In genomic region chr8:125159387-125159786, GRCm38 (mm10) we compare ENCODE assay signal across 20 mouse cellular contexts.
A peak's percentile ranks its signal among the peaks of the same experiment; 100 is the strongest.
DNase-seq lines count a peak whose midpoint lies in the region; ATAC-seq and TF ChIP-seq lines count a peak whose summit lies in the region.
"Had no signal": no experiment of that assay in that cellular context is flagged by ENCODE, and none has a peak within 500 bp of the region (broad histone marks: within the 10 kb centered on the region; RNA-seq: fewer than 3 reads in every experiment).

No protein-coding gene starts in this region.

- peak; percentile 64; the same call in 1 of the 2 replicates for ATAC-seq in forebrain, postnatal 0 days
- no peak for ATAC-seq in neural tube, embryonic 12.5 days (ENCODE audit: low FRiP score, low read depth)
- ATAC-seq in neural tube, embryonic 15.5 days (ENCODE audit: low FRiP score), result no peak
- no peak; the same call in 1 of the 2 replicates for ATAC-seq in midbrain, embryonic 15.5 days (replicated peaks)
- no peak for ATAC-seq in stomach, postnatal 0 days (ENCODE audit: low FRiP score, low TSS enrichment)
- ATAC-seq: forebrain, embryonic 15.5 days; inflammation-experienced regulatory T-cells, adult 6 months had no signal

- no peak for TF ChIP-seq EP300 in stomach, postnatal 0 days (optimal IDR thresholded peaks at IDR 0.05)

- H3K9ac ChIP-seq in forebrain, postnatal 0 days, result no peak overlapping the region
- H3K9ac ChIP-seq in neural tube, embryonic 12.5 days, result no peak overlapping the region
- no peak overlapping the region for H3K9ac ChIP-seq in neural tube, embryonic 15.5 days (replicated peaks)
- H3K9ac ChIP-seq in midbrain, embryonic 15.5 days, result no peak overlapping the region
- no peak overlapping the region for H3K9ac ChIP-seq in stomach, postnatal 0 days (ENCODE audit: low read length)
- H3K9ac ChIP-seq: forebrain, embryonic 15.5 days; heart, embryonic 15.5 days; hindbrain, embryonic 15.5 days had no signal

- no peak for TF ChIP-seq CTCF in forebrain, postnatal 0 days (IDR thresholded peaks at IDR 0.05; ENCODE audit: low read depth)
- TF ChIP-seq CTCF in stomach, postnatal 0 days (IDR thresholded peaks at IDR 0.05; ENCODE audit: low read depth), result no peak

- H3K27ac ChIP-seq in forebrain, postnatal 0 days (ENCODE audit: low read depth, low read length), result no peak overlapping the region
- no peak overlapping the region for H3K27ac ChIP-seq in forebrain, embryonic 10.5 days
- no peak overlapping the region for H3K27ac ChIP-seq in neural tube, embryonic 12.5 days
- no peak overlapping the region for H3K27ac ChIP-seq in neural tube, embryonic 15.5 days (replicated peaks)
- no peak overlapping the region for H3K27ac ChIP-seq in midbrain, embryonic 15.5 days
- H3K27ac ChIP-seq in stomach, postnatal 0 days (replicated peaks), result no peak overlapping the region
- H3K27ac ChIP-seq: embryonic facial prominence, embryonic 10.5 days; forebrain, embryonic 15.5 days; heart, adult 2 months; heart, embryonic 15.5 days; hindbrain, embryonic 15.5 days had no signal

- WGBS in forebrain, postnatal 0 days, result 40% methylated on average over 12 of the region's 12 CpGs
- WGBS in forebrain, embryonic 10.5 days, result 79% methylated on average over 12 of the region's 12 CpGs
- 37% methylated on average over 12 of the region's 12 CpGs for WGBS in neural tube, embryonic 12.5 days
- WGBS in neural tube, embryonic 15.5 days, result 25% methylated on average over 12 of the region's 12 CpGs
- WGBS in midbrain, embryonic 15.5 days, result 21% methylated on average over 12 of the region's 12 CpGs
- 67% methylated on average over 12 of the region's 12 CpGs for WGBS in stomach, postnatal 0 days

- no peaks in the 10 kb centered on the region for H3K4me1 ChIP-seq in forebrain, postnatal 0 days (ENCODE audit: insufficient read depth)
- H3K4me1 ChIP-seq in forebrain, embryonic 10.5 days, result peaks cover 31% of the 10 kb centered on the region
- H3K4me1 ChIP-seq in neural tube, embryonic 12.5 days, result peaks cover 19% of the 10 kb centered on the region
- H3K4me1 ChIP-seq in neural tube, embryonic 15.5 days, result peaks cover 26% of the 10 kb centered on the region
- no peaks in the 10 kb centered on the region for H3K4me1 ChIP-seq in midbrain, embryonic 15.5 days
- no peaks in the 10 kb centered on the region for H3K4me1 ChIP-seq in stomach, postnatal 0 days (replicated peaks; ENCODE audit: control insufficient read depth, insufficient read depth)
- H3K4me1 ChIP-seq: forebrain, embryonic 15.5 days; heart, embryonic 15.5 days had no signal

- no peaks in the 10 kb centered on the region for H3K36me3 ChIP-seq in forebrain, postnatal 0 days (ENCODE audit: insufficient read depth)
- H3K36me3 ChIP-seq in forebrain, embryonic 10.5 days (replicated peaks), result no peaks in the 10 kb centered on the region
- H3K36me3 ChIP-seq in neural tube, embryonic 12.5 days, result no peaks in the 10 kb centered on the region
- H3K36me3 ChIP-seq in neural tube, embryonic 15.5 days, result no peaks in the 10 kb centered on the region
- no peaks in the 10 kb centered on the region for H3K36me3 ChIP-seq in midbrain, embryonic 15.5 days (replicated peaks)
- H3K36me3 ChIP-seq in stomach, postnatal 0 days (ENCODE audit: control insufficient read depth, insufficient read depth, low read length), result no peaks in the 10 kb centered on the region
- H3K36me3 ChIP-seq: embryonic facial prominence, embryonic 10.5 days; forebrain, embryonic 15.5 days; hindbrain, embryonic 15.5 days had no signal

- no peaks in the 10 kb centered on the region for H3K27me3 ChIP-seq in forebrain, postnatal 0 days (ENCODE audit: insufficient read depth, low read length)
- H3K27me3 ChIP-seq in forebrain, embryonic 10.5 days (ENCODE audit: poor library complexity, severe bottlenecking), result no peaks in the 10 kb centered on the region
- peaks cover 28% of the 10 kb centered on the region for H3K27me3 ChIP-seq in neural tube, embryonic 12.5 days (replicated peaks)
- peaks cover 33% of the 10 kb centered on the region for H3K27me3 ChIP-seq in neural tube, embryonic 15.5 days (replicated peaks)
- H3K27me3 ChIP-seq in midbrain, embryonic 15.5 days (replicated peaks), result peaks cover 8% of the 10 kb centered on the region; the same call in 1 of the 2 replicates
- no peaks in the 10 kb centered on the region for H3K27me3 ChIP-seq in stomach, postnatal 0 days (ENCODE audit: control insufficient read depth, insufficient read depth, low read length)
- H3K27me3 ChIP-seq: forebrain, embryonic 15.5 days; heart, embryonic 15.5 days had no signal

- H3K4me3 ChIP-seq in forebrain, postnatal 0 days (ENCODE audit: low read depth, low read length), result no peak overlapping the region
- H3K4me3 ChIP-seq in forebrain, embryonic 10.5 days, result no peak overlapping the region
- no peak overlapping the region for H3K4me3 ChIP-seq in neural tube, embryonic 12.5 days
- H3K4me3 ChIP-seq in neural tube, embryonic 15.5 days (replicated peaks), result no peak overlapping the region
- H3K4me3 ChIP-seq in midbrain, embryonic 15.5 days, result no peak overlapping the region
- no peak overlapping the region for H3K4me3 ChIP-seq in stomach, postnatal 0 days (ENCODE audit: low read depth, low read length)
- H3K4me3 ChIP-seq: embryonic facial prominence, embryonic 10.5 days; forebrain, embryonic 15.5 days; heart, adult 2 months; heart, embryonic 15.5 days; hindbrain, embryonic 15.5 days had no signal

- DNase-seq in forebrain, postnatal 0 days, result no peak
- DNase-seq in forebrain, embryonic 10.5 days (ENCODE audit: extremely low spot score, low spot score), result no peak
- DNase-seq in stomach, postnatal 0 days (ENCODE audit: low spot score), result no peak
- DNase-seq: adrenal gland, adult 2 months; adrenal gland, postnatal 25 days; cerebellum, adult 11-12 months; cerebellum, adult 9-10 months; cerebellum, postnatal 25 days; gastrocnemius, postnatal 14 days; heart, adult 2 months; heart, postnatal 14 days had no signal

- no peaks in the 10 kb centered on the region for H3K9me3 ChIP-seq in forebrain, postnatal 0 days (ENCODE audit: low read length)
- H3K9me3 ChIP-seq in forebrain, embryonic 10.5 days, result no peaks in the 10 kb centered on the region
- no peaks in the 10 kb centered on the region for H3K9me3 ChIP-seq in neural tube, embryonic 12.5 days
- H3K9me3 ChIP-seq in neural tube, embryonic 15.5 days (replicated peaks), result no peaks in the 10 kb centered on the region
- H3K9me3 ChIP-seq in midbrain, embryonic 15.5 days, result no peaks in the 10 kb centered on the region
- H3K9me3 ChIP-seq in stomach, postnatal 0 days (ENCODE audit: control insufficient read depth, low read length), result no peaks in the 10 kb centered on the region
- H3K9me3 ChIP-seq: embryonic facial prominence, embryonic 10.5 days; forebrain, embryonic 15.5 days; heart, embryonic 15.5 days; hindbrain, embryonic 15.5 days had no signal

- H3K4me2 ChIP-seq in forebrain, postnatal 0 days (ENCODE audit: low read depth), result no peak overlapping the region
- H3K4me2 ChIP-seq in neural tube, embryonic 12.5 days (replicated peaks), result 0 out of 2 replicates have a peak overlapping the region, but pooled peaks have one; percentile 7
- H3K4me2 ChIP-seq in neural tube, embryonic 15.5 days, result no peak overlapping the region
- peak overlapping the region; percentile 5; the same call in 1 of the 2 replicates for H3K4me2 ChIP-seq in midbrain, embryonic 15.5 days
- H3K4me2 ChIP-seq in stomach, postnatal 0 days (replicated peaks; ENCODE audit: low read depth), result no peak overlapping the region
- H3K4me2 ChIP-seq: forebrain, embryonic 15.5 days; heart, embryonic 11.5 days; heart, embryonic 15.5 days; hindbrain, embryonic 15.5 days had no signal

Comparison
In these comparisons a context has a peak if more than half of its experiments do, and no peak if none do; other contexts are left out.
1. H3K4me2 ChIP-seq: peak in neural tube, embryonic 12.5 days (single experiment) and midbrain, embryonic 15.5 days (single experiment); none in forebrain, postnatal 0 days (single experiment), neural tube, embryonic 15.5 days (single experiment) and stomach, postnatal 0 days (single experiment).